Mouse (Mus musculus) brain, embryonic 18.5 days (tissue): Measurements from ENCODE around the gene Med25.
A peak's percentile ranks its signal among the peaks of the same experiment; 100 is the strongest.

Experiments
- DNase-seq: peaks from one replicate; pipeline ENCODE4 v3.0.0-alpha.2; 2012; ENCODE audit warnings: low read depth, low spot score

Med25 gene

GRCm38 (mm10) chr7:44892276-44892921, at the start of gene Med25:
Gene Med25 (minus strand): TSS chr7:44892712.
- peak; percentile 97 for DNase-seq

GRCm38 (mm10) chr7:44938680-44939079, 46.2 kb upstream of the Med25 start:
- no peak for DNase-seq

- peak; percentile 100 for DNase-seq
Measured at GRCm38 (mm10) chr7:44929204-44930151, 37.0 kb upstream of the Med25 start, which contains the start of gene Ap2a1. Gene Ap2a1 (minus strand): TSS chr7:44929496.

GRCm38 (mm10) chr7:44928570-44928969, 36.1 kb upstream of the Med25 start:
- no peak for DNase-seq

GRCm38 (mm10) chr7:44925468-44925867, 33.0 kb upstream of the Med25 start:
- no peak for DNase-seq

- no peak for DNase-seq
Measured at GRCm38 (mm10) chr7:44922530-44922929, 30.0 kb upstream of the Med25 start.

GRCm38 (mm10) chr7:44919127-44919526, 26.6 kb upstream of the Med25 start:
- DNase-seq, result no peak

- no peak for DNase-seq
Measured at GRCm38 (mm10) chr7:44918219-44918618, 25.7 kb upstream of the Med25 start.

- DNase-seq, result no peak
Measured at GRCm38 (mm10) chr7:44916881-44917280, 24.4 kb upstream of the Med25 start.

GRCm38 (mm10) chr7:44916191-44916590, 23.7 kb upstream of the Med25 start:
- DNase-seq, result no peak

- no peak for DNase-seq
Measured at GRCm38 (mm10) chr7:44915314-44915713, 22.8 kb upstream of the Med25 start.

- no peak for DNase-seq
Measured at GRCm38 (mm10) chr7:44914396-44914795, 21.9 kb upstream of the Med25 start.

- DNase-seq, result no peak
Measured at GRCm38 (mm10) chr7:44908706-44909476, 16.4 kb upstream of the Med25 start.

- DNase-seq, result no peak
Measured at GRCm38 (mm10) chr7:44905430-44905829, 12.9 kb upstream of the Med25 start.

GRCm38 (mm10) chr7:44901230-44901722, 8.8 kb upstream of the Med25 start:
- DNase-seq, result no peak

- DNase-seq, result no peak
Measured at GRCm38 (mm10) chr7:44900632-44901031, 8.1 kb upstream of the Med25 start.

GRCm38 (mm10) chr7:44898607-44899006, 6.1 kb upstream of the Med25 start:
- DNase-seq, result no peak

GRCm38 (mm10) chr7:44896499-44896898, 4.0 kb upstream of the Med25 start:
- DNase-seq, result no peak

GRCm38 (mm10) chr7:44895593-44896434, 3.3 kb upstream of the Med25 start, which contains the start of gene Fuz:
Gene Fuz (plus strand): TSS chr7:44896079.
- peak; percentile 97 for DNase-seq

GRCm38 (mm10) chr7:44895206-44895592, 2.7 kb upstream of the Med25 start:
- DNase-seq, result no peak

GRCm38 (mm10) chr7:44894175-44894574, 1.7 kb upstream of the Med25 start:
- no peak for DNase-seq
